Mouse (Mus musculus) intestine, postnatal 0 days (tissue): ENCODE results near the gene Epha4. TPM values are rescaled to one million over a fixed set of nuclear protein-coding genes. Genes with fewer than 3 reads are reported as not detected.

Source experiments
- ATAC-seq: fragments of 200-750 bp; cut with Nextera tagmentation; 2 replicates; pipeline ENCODE4 v1.8.0; 2017; ENCODE audit warnings: mild to moderate bottlenecking, moderate TSS enrichment, moderate library complexity
- H3K27ac ChIP-seq: fragments of 300-500 bp; sonication (generic); 2 replicates; pipeline ENCODE4 v1.5.1; 2014; ENCODE audit warnings: mild to moderate bottlenecking, low read depth, low read length, moderate library complexity
- H3K27me3 ChIP-seq: fragments of 300-500 bp; sonication (generic); replicated peaks from 2 replicates; pipeline ENCODE4 v1.6.1; 2014; ENCODE audit warnings: low read length, mixed read lengths; ENCODE audit not compliant: control insufficient read depth, insufficient read depth
- H3K36me3 ChIP-seq: fragments of 300-500 bp; sonication (generic); 2 replicates; pipeline ENCODE4 v1.6.1; 2014; ENCODE audit warnings: mild to moderate bottlenecking, moderate library complexity; ENCODE audit not compliant: control insufficient read depth, insufficient read depth
- H3K4me1 ChIP-seq: fragments of 300-500 bp; sonication (generic); replicated peaks from 2 replicates; pipeline ENCODE4 v1.6.1; 2014; ENCODE audit warnings: antibody characterized with exemption, low read length, mixed read lengths; ENCODE audit not compliant: control insufficient read depth, insufficient read depth
- H3K4me2 ChIP-seq: fragments of 300-500 bp; sonication (generic); replicated peaks from 2 replicates; pipeline ENCODE4 v1.6.1; 2014; ENCODE audit warnings: low read depth, mild to moderate bottlenecking, moderate library complexity
- H3K4me3 ChIP-seq: fragments of 300-500 bp; sonication (generic); 2 replicates; pipeline ENCODE4 v1.5.1; 2014; ENCODE audit warnings: low read depth, low read length
- H3K9ac ChIP-seq: fragments of 300-500 bp; sonication (generic); 2 replicates; pipeline ENCODE4 v1.6.1; 2014; ENCODE audit warnings: mild to moderate bottlenecking, low read depth, low read length
- H3K9me3 ChIP-seq: fragments of 300-500 bp; sonication (generic); 2 replicates; pipeline ENCODE4 v1.6.1; 2016; ENCODE audit warnings: mixed run types; ENCODE audit not compliant: control insufficient read depth
- CTCF ChIP-seq: sonication (generic); IDR thresholded peaks from 2 replicates; pipeline ENCODE4 v1.5.1; 2016; ENCODE audit warnings: low read depth, mild to moderate bottlenecking, control low read depth, antibody characterized with exemption, moderate library complexity
- WGBS: fragments of 180-500 bp; shearing (Covaris S2); extraction: QIAGEN DNeasy Blood & Tissue Kit; methylation state at CpG from one replicate; pipeline ENCODE4 v1.1.7; 2014; 5-methylcytosine and 5-hydroxymethylcytosine counted together
- polyA plus RNA-seq: library from polyadenylated mRNA; unstranded; fragments of >200 nt; fragmentation: Nextera tagmentation; extraction: Ambion mirVana; gene quantifications from 2 replicates; pipeline ENCODE4 v1.2.1, GENCODE M21; 2015

Epha4 gene
- polyA plus RNA-seq, 1 experiment from 2014 or later, result 1.5 TPM

GRCm38 (mm10) chr1:77506038-77506855, 8.6 kb downstream of the Epha4 start:
- 76% methylated on average over 21 of the region's 21 CpGs for WGBS
- no peak for TF ChIP-seq CTCF
- no peak overlapping the region for H3K4me2 ChIP-seq
- H3K9ac ChIP-seq, result no peak overlapping the region
- H3K27me3 ChIP-seq, result no peaks in the 10 kb centered on the region
- H3K27ac ChIP-seq, result no peak overlapping the region
- no peak for ATAC-seq
- H3K9me3 ChIP-seq, result no peaks in the 10 kb centered on the region
- no peak overlapping the region for H3K4me3 ChIP-seq
- no peaks in the 10 kb centered on the region for H3K36me3 ChIP-seq
- no peaks in the 10 kb centered on the region for H3K4me1 ChIP-seq

DNA sequence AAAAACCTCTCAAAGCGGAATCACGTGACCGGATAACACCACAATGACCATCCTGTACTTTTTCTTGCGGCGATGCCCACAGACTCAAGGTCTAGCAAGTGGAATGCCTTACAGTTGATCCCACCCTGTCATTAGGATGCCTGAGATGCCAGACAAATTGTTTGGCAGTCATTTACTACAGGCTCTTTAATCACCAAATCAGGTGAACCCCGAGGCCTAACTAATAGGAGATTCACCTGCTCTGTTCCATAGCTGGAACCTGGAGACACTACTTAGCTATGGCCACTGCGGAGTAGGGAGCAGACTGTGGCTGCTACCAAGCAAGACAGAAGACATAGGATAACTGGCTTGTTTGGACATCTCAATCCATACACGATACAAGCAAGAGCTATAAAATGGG, 9.6 kb downstream of the Epha4 start:
- Histone ChIP-seq H3K4me3 (no peak overlapping the region), H3K27ac (no peak overlapping the region), H3K9ac (no peak overlapping the region), H3K4me1 (no peaks in the 10 kb centered on the region), H3K4me2 (no peak overlapping the region), H3K27me3 (no peaks in the 10 kb centered on the region), H3K36me3 (no peaks in the 10 kb centered on the region), H3K9me3 (no peaks in the 10 kb centered on the region)
- ATAC-seq, result no peak
- no peak for TF ChIP-seq CTCF
- 79% methylated on average over 8 of the region's 8 CpGs for WGBS

DNA sequence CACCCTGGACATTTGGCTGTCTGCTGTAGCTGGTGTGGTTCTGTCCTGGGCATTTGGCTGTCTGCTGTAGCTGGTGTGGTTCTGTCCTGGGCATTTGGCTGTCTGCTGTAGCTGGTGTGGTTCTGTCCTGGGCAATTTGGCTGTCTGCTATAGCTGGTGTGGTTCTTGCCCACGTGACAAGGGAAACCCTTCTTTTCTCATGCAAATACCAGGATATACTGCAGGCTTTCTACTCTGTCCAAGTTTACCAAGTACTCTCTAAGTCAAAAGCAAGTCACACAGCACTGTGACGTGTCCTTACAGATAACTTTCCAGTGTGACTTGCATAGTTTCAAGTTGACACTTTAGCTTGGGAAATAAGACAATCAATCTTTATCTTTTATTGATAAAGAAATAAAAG, 10.1 kb downstream of the Epha4 start:
- H3K27me3 ChIP-seq, result no peaks in the 10 kb centered on the region
- no peak for ATAC-seq
- no peak overlapping the region for H3K27ac ChIP-seq
- H3K9me3 ChIP-seq, result no peaks in the 10 kb centered on the region
- no peak overlapping the region for H3K9ac ChIP-seq
- H3K36me3 ChIP-seq, result no peaks in the 10 kb centered on the region
- no peak for TF ChIP-seq CTCF
- H3K4me3 ChIP-seq, result no peak overlapping the region
- no peak overlapping the region for H3K4me2 ChIP-seq
- H3K4me1 ChIP-seq, result no peaks in the 10 kb centered on the region
- WGBS, result 70% methylated on average over 2 of the region's 2 CpGs

DNA sequence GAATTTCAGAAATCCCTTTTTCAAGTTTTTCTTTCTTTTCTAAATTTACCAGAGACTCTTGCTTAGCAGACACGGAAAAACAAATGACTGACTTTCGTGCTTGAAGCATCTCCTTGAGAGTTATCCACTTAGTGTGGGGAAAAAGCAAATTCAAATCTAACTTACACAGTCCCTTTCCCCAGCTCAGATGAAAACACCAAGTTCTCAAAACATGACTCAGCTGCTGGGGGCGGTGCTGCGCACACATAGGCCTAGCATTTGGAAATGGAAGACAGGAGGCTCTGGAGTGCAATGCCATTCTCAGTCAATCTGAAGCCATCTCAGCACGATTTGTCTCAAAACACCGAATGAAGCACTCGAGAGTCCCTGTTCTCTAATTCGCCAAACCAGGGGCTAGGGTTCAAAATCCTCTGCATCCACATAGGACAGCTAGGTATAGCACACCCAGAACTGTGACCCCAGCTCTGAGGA, 11.1 kb downstream of the Epha4 start:
- Histone ChIP-seq H3K4me1 (no peaks in the 10 kb centered on the region), H3K4me3 (no peak overlapping the region), H3K27me3 (no peaks in the 10 kb centered on the region), H3K4me2 (no peak overlapping the region), H3K27ac (no peak overlapping the region), H3K36me3 (no peaks in the 10 kb centered on the region), H3K9me3 (no peaks in the 10 kb centered on the region), H3K9ac (no peak overlapping the region)
- no peak for ATAC-seq
- no peak for TF ChIP-seq CTCF
- 79% methylated on average over 8 of the region's 8 CpGs for WGBS

DNA sequence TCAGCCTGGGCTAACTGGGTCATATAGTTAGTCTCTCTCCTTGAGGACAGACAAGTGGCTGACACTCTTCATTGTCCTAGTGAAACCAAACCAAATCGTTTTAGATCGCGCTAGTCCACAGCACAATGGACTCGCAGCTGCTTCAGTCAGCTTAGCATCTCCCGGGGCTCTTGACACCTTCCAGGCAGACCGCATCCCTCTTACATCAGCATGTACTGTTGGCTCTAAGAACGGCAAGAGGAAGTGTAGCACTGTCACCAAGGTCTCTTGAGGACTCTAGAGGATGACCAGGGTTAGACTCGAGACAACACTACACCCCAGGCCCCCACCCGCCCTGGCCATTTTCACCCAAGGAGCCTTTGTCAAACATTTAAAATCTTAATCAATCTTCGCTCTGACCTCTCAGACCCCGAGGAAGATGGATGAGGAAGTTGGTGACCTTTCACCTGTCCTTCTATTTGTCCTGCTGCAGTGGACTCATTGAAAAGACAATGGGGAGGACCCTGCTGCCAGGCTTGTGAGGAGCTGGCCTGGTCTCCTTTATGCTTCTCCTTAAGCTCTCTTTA, 12.3 kb downstream of the Epha4 start:
- H3K4me2 ChIP-seq, result no peak overlapping the region
- H3K4me1 ChIP-seq, result no peaks in the 10 kb centered on the region
- no peak overlapping the region for H3K9ac ChIP-seq
- WGBS, result 60% methylated on average over 11 of the region's 11 CpGs
- H3K9me3 ChIP-seq, result no peaks in the 10 kb centered on the region
- no peak overlapping the region for H3K4me3 ChIP-seq
- H3K27me3 ChIP-seq, result no peaks in the 10 kb centered on the region
- ATAC-seq, result no peak
- TF ChIP-seq CTCF, result no peak
- H3K36me3 ChIP-seq, result no peaks in the 10 kb centered on the region
- no peak overlapping the region for H3K27ac ChIP-seq

DNA sequence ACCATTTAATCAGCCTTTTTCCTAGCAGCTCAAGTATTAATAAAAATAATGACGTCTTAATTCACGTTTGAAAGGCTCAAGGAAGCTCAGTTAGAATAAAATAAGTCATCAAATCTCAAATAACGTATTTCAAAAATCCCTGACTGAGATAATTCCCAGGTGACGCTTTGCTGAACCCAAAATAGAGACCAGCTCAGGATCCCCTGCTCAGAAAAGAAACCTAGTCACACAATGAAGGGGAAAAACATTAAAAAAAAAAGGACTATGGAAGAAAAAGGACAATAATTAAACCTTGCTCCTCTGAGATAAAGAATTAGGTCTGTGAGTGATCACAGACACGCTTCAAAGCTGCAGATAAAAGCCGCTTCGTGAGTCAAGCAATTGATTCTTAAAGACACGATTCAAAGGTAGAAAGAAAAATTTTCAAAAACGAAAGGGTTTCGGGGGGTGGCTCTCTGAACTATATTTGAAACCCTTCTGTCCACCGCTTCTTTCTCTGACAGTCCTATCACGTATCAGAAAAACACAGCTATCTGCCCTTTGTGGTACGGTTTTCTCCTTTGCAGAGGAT, 13.4 kb downstream of the Epha4 start:
- no peak overlapping the region for H3K27ac ChIP-seq
- H3K9me3 ChIP-seq, result no peaks in the 10 kb centered on the region
- no peak overlapping the region for H3K4me3 ChIP-seq
- H3K4me2 ChIP-seq, result no peak overlapping the region
- H3K27me3 ChIP-seq, result no peaks in the 10 kb centered on the region
- no peak for TF ChIP-seq CTCF
- no peaks in the 10 kb centered on the region for H3K36me3 ChIP-seq
- WGBS, result 81% methylated on average over 13 of the region's 13 CpGs
- H3K9ac ChIP-seq, result no peak overlapping the region
- no peak for ATAC-seq
- H3K4me1 ChIP-seq, result no peaks in the 10 kb centered on the region
